Mouse (Mus musculus) MEL (cell line): Measurements from ENCODE around the gene Fam50a. TPM values are rescaled to one million over a fixed set of nuclear protein-coding genes. Genes with fewer than 3 reads are reported as not detected.

Experiments
- DNase-seq: peaks from one replicate; pipeline ENCODE4 v3.0.0; 2011; ENCODE audit warnings: low read depth, low spot score
- H3K27ac ChIP-seq: 2 replicates; pipeline ENCODE4 v1.5.1; 2012; ENCODE audit warnings: low read depth, mild to moderate bottlenecking, control low read depth, low read length, moderate library complexity; ENCODE audit not compliant: control insufficient read depth
- H3K27me3 ChIP-seq, 2 experiments: fragments of 150-350 bp in 1 of 2; sonication (generic) in 1 of 2; 2 replicates each; pipeline ENCODE4 v1.6.1; 2012; ENCODE audit warnings: low read length in 2 of 2, mild to moderate bottlenecking in 2 of 2, improper control_type of control experiment in 1 of 2, moderate library complexity in 1 of 2; ENCODE audit not compliant: insufficient read depth in 2 of 2, control insufficient read depth in 1 of 2
- H3K36me3 ChIP-seq, 2 experiments: 2 replicates each; pipeline ENCODE4 v1.6.1; 2012 to 2014; ENCODE audit warnings: low read length in 2 of 2, improper control_type of control experiment in 1 of 2, inconsistent platforms in 1 of 2, mild to moderate bottlenecking in 1 of 2; ENCODE audit not compliant: insufficient read depth in 2 of 2, control insufficient read depth in 1 of 2
- H3K4me1 ChIP-seq, 2 experiments: fragments of 150-350 bp in 1 of 2; sonication (generic) in 1 of 2; 2 replicates each; pipeline ENCODE4 v1.6.1; 2012; ENCODE audit warnings: low read length in 2 of 2, improper control_type of control experiment in 1 of 2, mild to moderate bottlenecking in 1 of 2; ENCODE audit not compliant: insufficient read depth in 2 of 2, control insufficient read depth in 1 of 2
- H3K4me3 ChIP-seq, 2 experiments: fragments of 150-350 bp in 1 of 2; sonication (generic) in 1 of 2; 2 replicates each; pipeline ENCODE4 v1.5.1; 2012; ENCODE audit warnings: low read depth in 2 of 2, low read length in 2 of 2, mild to moderate bottlenecking in 2 of 2, moderate library complexity in 2 of 2, control low read depth in 1 of 2, improper control_type of control experiment in 1 of 2; ENCODE audit not compliant: control insufficient read depth in 1 of 2, insufficient read depth in 1 of 2
- H3K79me2 ChIP-seq: 2 replicates; pipeline ENCODE4 v1.6.1; 2012; ENCODE audit warnings: mild to moderate bottlenecking, low read length, moderate library complexity; ENCODE audit not compliant: control insufficient read depth, poor library complexity, insufficient read depth
- H3K9ac ChIP-seq: 2 replicates; pipeline ENCODE4 v1.6.1; 2012; ENCODE audit warnings: low read depth, mild to moderate bottlenecking, control low read depth, low read length, moderate library complexity; ENCODE audit not compliant: control insufficient read depth, poor library complexity, severe bottlenecking
- H3K9me3 ChIP-seq: fragments of 150-350 bp; sonication (generic); replicated peaks from 2 replicates; pipeline ENCODE4 v1.6.1; 2012; ENCODE audit warnings: mild to moderate bottlenecking, low read length, improper control_type of control experiment, moderate library complexity; ENCODE audit not compliant: insufficient read depth
- BHLHE40 ChIP-seq: IDR thresholded peaks from 2 replicates; pipeline ENCODE4 v1.6.1; 2012; ENCODE audit warnings: low read depth, mild to moderate bottlenecking, inconsistent platforms, low read length, improper control_type of control experiment, borderline replicate concordance
- CHD1 ChIP-seq: IDR thresholded peaks from 2 replicates; pipeline ENCODE4 v1.6.1; 2012; ENCODE audit warnings: low read depth, mild to moderate bottlenecking, inconsistent platforms, low read length, improper control_type of control experiment
- CHD2 ChIP-seq: IDR thresholded peaks from 2 replicates; pipeline ENCODE4 v1.6.1; 2011; ENCODE audit warnings: low read length, improper control_type of control experiment
- CTCF ChIP-seq, 3 experiments: IDR thresholded peaks in 2 of 3; conservative IDR thresholded peaks in 1 of 3; 2 replicates each; pipeline ENCODE4 v1.5.1; 2011 to 2012; ENCODE audit warnings: low read length in 3 of 3, low read depth in 2 of 3, mild to moderate bottlenecking in 2 of 3, improper control_type of control experiment in 1 of 3, inconsistent platforms in 1 of 3, mixed read lengths in 1 of 3, moderate library complexity in 1 of 3; ENCODE audit not compliant: control insufficient read depth in 1 of 3, insufficient read depth in 1 of 3, poor library complexity in 1 of 3, severe bottlenecking in 1 of 3
- E2F4 ChIP-seq: IDR thresholded peaks from 2 replicates; pipeline ENCODE4 v1.6.1; 2011; ENCODE audit warnings: low read depth, low read length, improper control_type of control experiment, borderline replicate concordance
- ELF1 ChIP-seq: IDR thresholded peaks from 2 replicates; pipeline ENCODE4 v1.6.1; 2014; ENCODE audit warnings: low read depth, mild to moderate bottlenecking, inconsistent platforms, low read length, improper control_type of control experiment, moderate library complexity
- EP300 ChIP-seq, 2 experiments: IDR thresholded peaks; 2 replicates each; pipeline ENCODE4 v1.6.1; 2011; ENCODE audit warnings: improper control_type of control experiment in 2 of 2, low read length in 2 of 2, low read depth in 1 of 2, mild to moderate bottlenecking in 1 of 2
- GABPA ChIP-seq: IDR thresholded peaks from 2 replicates; pipeline ENCODE4 v1.6.1; 2012; ENCODE audit warnings: low read depth, mild to moderate bottlenecking, inconsistent platforms, low read length, improper control_type of control experiment, moderate library complexity
- GATA1 ChIP-seq: IDR thresholded peaks from 2 replicates; pipeline ENCODE4 v1.6.1; 2011; ENCODE audit warnings: low read depth, low read length, improper control_type of control experiment
- HCFC1 ChIP-seq: IDR thresholded peaks from 2 replicates; pipeline ENCODE4 v1.6.1; 2012; ENCODE audit warnings: low read depth, mild to moderate bottlenecking, inconsistent platforms, low read length, improper control_type of control experiment, moderate library complexity
- JUND ChIP-seq: IDR thresholded peaks from 2 replicates; pipeline ENCODE4 v1.6.1; 2011; ENCODE audit warnings: low read depth, mild to moderate bottlenecking, improper control_type of control experiment, low read length
- KAT2A ChIP-seq: conservative IDR thresholded peaks from 2 replicates; pipeline ENCODE4 v1.6.1; 2012; ENCODE audit warnings: low read depth, low read length, improper control_type of control experiment, inconsistent platforms
- MAFK ChIP-seq: IDR thresholded peaks from 2 replicates; pipeline ENCODE4 v1.6.1; 2011; ENCODE audit warnings: low read depth, mild to moderate bottlenecking, low read length, improper control_type of control experiment, borderline replicate concordance
- MAX ChIP-seq: IDR thresholded peaks from 2 replicates; pipeline ENCODE4 v1.6.1; 2011; ENCODE audit warnings: low read length, improper control_type of control experiment
- MAZ ChIP-seq: IDR thresholded peaks from 2 replicates; pipeline ENCODE4 v1.6.1; 2012; ENCODE audit warnings: low read depth, mild to moderate bottlenecking, inconsistent platforms, low read length, improper control_type of control experiment
- MXI1 ChIP-seq: IDR thresholded peaks from 2 replicates; pipeline ENCODE4 v1.6.1; 2011; ENCODE audit warnings: mild to moderate bottlenecking, low read depth, low read length, improper control_type of control experiment
- MYB ChIP-seq: IDR thresholded peaks from 2 replicates; pipeline ENCODE4 v1.6.1; 2011; ENCODE audit warnings: mild to moderate bottlenecking, low read depth, low read length, improper control_type of control experiment
- NELFE ChIP-seq: IDR thresholded peaks from 2 replicates; pipeline ENCODE4 v1.6.1; 2011; ENCODE audit warnings: low read depth, low read length, improper control_type of control experiment
- NRF1 ChIP-seq: IDR thresholded peaks from 2 replicates; pipeline ENCODE4 v1.6.1; 2014; ENCODE audit warnings: low read depth, mild to moderate bottlenecking, inconsistent platforms, low read length, improper control_type of control experiment, moderate library complexity; ENCODE audit not compliant: poor library complexity, insufficient read depth, severe bottlenecking
- POLR2A ChIP-seq, 2 experiments: IDR thresholded peaks; 2 replicates each; pipeline ENCODE4 v1.6.1; 2011 to 2012; ENCODE audit warnings: low read length in 2 of 2, mild to moderate bottlenecking in 2 of 2, control low read depth in 1 of 2, improper control_type of control experiment in 1 of 2, low read depth in 1 of 2, moderate library complexity in 1 of 2; ENCODE audit not compliant: control insufficient read depth in 1 of 2, insufficient read depth in 1 of 2, poor library complexity in 1 of 2
- POLR2AphosphoS2 ChIP-seq: IDR thresholded peaks from 2 replicates; pipeline ENCODE4 v1.6.1; 2011; ENCODE audit warnings: low read length, improper control_type of control experiment
- POLR2AphosphoS5 ChIP-seq: IDR thresholded peaks from 2 replicates; pipeline ENCODE4 v1.6.1; 2012; ENCODE audit warnings: low read depth, borderline replicate concordance, mild to moderate bottlenecking, inconsistent platforms, low read length, moderate library complexity, mixed read lengths
- RAD21 ChIP-seq: IDR thresholded peaks from 2 replicates; pipeline ENCODE4 v1.6.1; 2011; ENCODE audit warnings: mild to moderate bottlenecking, low read depth, low read length, improper control_type of control experiment
- RCOR1 ChIP-seq: IDR thresholded peaks from 2 replicates; pipeline ENCODE4 v1.6.1; 2012; ENCODE audit warnings: low read depth, mild to moderate bottlenecking, inconsistent platforms, low read length, improper control_type of control experiment
- SIN3A ChIP-seq: IDR thresholded peaks from 2 replicates; pipeline ENCODE4 v1.6.1; 2012; ENCODE audit warnings: low read length, improper control_type of control experiment, inconsistent platforms
- TAL1 ChIP-seq: IDR thresholded peaks from 2 replicates; pipeline ENCODE4 v1.6.1; 2012; ENCODE audit warnings: mild to moderate bottlenecking, inconsistent platforms, low read length, moderate library complexity, mixed read lengths
- TBP ChIP-seq: IDR thresholded peaks from 2 replicates; pipeline ENCODE4 v1.8.0; 2011; ENCODE audit warnings: low read depth, low read length, improper control_type of control experiment
- TCF12 ChIP-seq: IDR thresholded peaks from 2 replicates; pipeline ENCODE4 v1.6.1; 2014; ENCODE audit warnings: low read depth, mild to moderate bottlenecking, inconsistent platforms, low read length, improper control_type of control experiment, moderate library complexity
- UBTF ChIP-seq: IDR thresholded peaks from 2 replicates; pipeline ENCODE4 v1.6.1; 2012; ENCODE audit warnings: low read depth, mild to moderate bottlenecking, inconsistent platforms, low read length, improper control_type of control experiment, moderate library complexity, borderline replicate concordance; ENCODE audit not compliant: insufficient read depth
- USF1 ChIP-seq: IDR thresholded peaks from 2 replicates; pipeline ENCODE4 v1.6.1; 2014; ENCODE audit warnings: low read depth, mild to moderate bottlenecking, inconsistent platforms, low read length, improper control_type of control experiment, moderate library complexity
- USF2 ChIP-seq, 2 experiments: IDR thresholded peaks; 2 replicates each; pipeline ENCODE4 v1.6.1; 2011 to 2012; ENCODE audit warnings: improper control_type of control experiment in 2 of 2, low read length in 2 of 2, borderline replicate concordance in 1 of 2, inconsistent platforms in 1 of 2, low read depth in 1 of 2, mild to moderate bottlenecking in 1 of 2; ENCODE audit not compliant: insufficient read depth in 1 of 2
- ZC3H11A ChIP-seq: IDR thresholded peaks from 2 replicates; pipeline ENCODE4 v1.6.1; 2012; ENCODE audit warnings: low read depth, mild to moderate bottlenecking, inconsistent platforms, low read length, improper control_type of control experiment
- ZKSCAN1 ChIP-seq: IDR thresholded peaks from 2 replicates; pipeline ENCODE4 v1.6.1; 2012; ENCODE audit warnings: low read depth, mild to moderate bottlenecking, inconsistent platforms, low read length, improper control_type of control experiment, moderate library complexity
- ZMIZ1 ChIP-seq: IDR thresholded peaks from 2 replicates; pipeline ENCODE4 v1.6.1; 2012; ENCODE audit warnings: low read depth, mild to moderate bottlenecking, inconsistent platforms, low read length, improper control_type of control experiment, moderate library complexity
- ZNF384 ChIP-seq: IDR thresholded peaks from 2 replicates; pipeline ENCODE4 v1.6.1; 2012; ENCODE audit warnings: low read depth, mild to moderate bottlenecking, inconsistent platforms, low read length, improper control_type of control experiment
- polyA plus RNA-seq, 2 experiments: library from polyadenylated mRNA; stranded (reverse) in 1 of 2; unstranded in 1 of 2; fragments of >175 nt in 1 of 2; fragments of >200 nt in 1 of 2; gene quantifications; 2 replicates each; pipeline versions ENCODE4 v1.2.1 to v1.2.4; 2012; ENCODE audit warnings: low replicate concordance in 2 of 2, low read depth in 1 of 2; ENCODE audit not compliant: insufficient read length in 2 of 2, insufficient read depth in 1 of 2, missing spikeins in 1 of 2
- total RNA-seq: library from RNA; depleted of rRNA; stranded (reverse); fragments of 300-350 nt; gene quantifications from 2 replicates; pipeline ENCODE4 v1.2.3, GENCODE M21; 2012

Gene Fam50a
- total and polyA plus RNA-seq, 3 experiments, result 46.3 to 107 (median 64.8) TPM

DNA sequence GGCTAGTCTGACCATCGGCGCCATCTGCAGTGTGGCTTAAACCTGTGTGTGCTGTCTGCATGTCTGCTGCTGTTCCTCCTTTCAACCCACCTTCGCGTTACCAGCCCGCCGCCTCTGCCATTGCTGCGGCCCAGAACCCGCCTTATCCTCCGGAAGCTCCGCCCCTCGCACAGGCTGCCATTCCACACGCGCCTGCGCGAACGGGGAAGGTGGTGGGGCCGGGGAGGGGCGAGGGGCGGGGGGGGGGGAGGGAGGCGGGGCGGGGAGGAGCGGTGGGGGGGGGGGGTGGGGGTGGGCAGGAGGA, 40.6 kb downstream of the Fam50a start, which contains the start of gene Lage3:
Gene Lage3, minus strand, starts transcription at position 152 of the 304 bp plus-strand sequence.
- Histone ChIP-seq H3K27ac (peak within 1 kb of the TSS; percentile 45), H3K79me2 (peaks cover 5% of the 10 kb centered on the region; the same call in 1 of the 2 replicates), H3K36me3 (peaks cover 0 to 2% of the 10 kb centered on the region in 2 experiments; a peak in 1 of 4 replicates), H3K9me3 (no peaks in the 10 kb centered on the region), H3K4me3 (peak within 1 kb of the TSS; percentile 91 to 92), H3K9ac (peak within 1 kb of the TSS; percentile 91), H3K27me3 (no peaks in the 10 kb centered on the region), H3K4me1 (peaks cover 0 to 3% of the 10 kb centered on the region in 2 experiments; a peak in 2 of 4 replicates)
- peak; percentile 81 for DNase-seq
- TF ChIP-seq E2F4 (no peak), CTCF (IDR thresholded peaks at IDR 0.05 in 2 of 3, conservative IDR thresholded peaks at IDR 0.05 in 1 of 3; ENCODE audit: control insufficient read depth in 1 of 3, insufficient read depth in 1 of 3, low read depth in 2 of 3, low read length in 3 of 3, poor library complexity in 1 of 3, severe bottlenecking in 1 of 3) (no peak), BHLHE40 (no peak), POLR2AphosphoS5 (no peak), POLR2A (IDR thresholded peaks at IDR 0.05; ENCODE audit: control insufficient read depth in 1 of 2, insufficient read depth in 1 of 2, low read depth in 1 of 2, low read length in 2 of 2, poor library complexity in 1 of 2) (peak; percentile 59 to 72), KAT2A (no peak), ZMIZ1 (0 out of 2 replicates have a peak, but pooled peaks have one; percentile 37), POLR2AphosphoS2 (peak; percentile 65; the same call in 1 of the 2 replicates), NELFE (peak; percentile 61), MYB (no peak), CHD1 (no peak), RAD21 (no peak), JUND (no peak), MAX (no peak), UBTF (no peak), USF2 (IDR thresholded peaks at IDR 0.05; ENCODE audit: borderline replicate concordance in 1 of 2, insufficient read depth in 1 of 2, low read depth in 1 of 2, low read length in 2 of 2) (no peak), TAL1 (no peak), TBP (0 out of 2 replicates have a peak, but pooled peaks have one; percentile 23), SIN3A (peak; percentile 42), MAFK (no peak), GATA1 (no peak), USF1 (no peak), RCOR1 (no peak), MAZ (no peak; the same call in 1 of the 2 replicates), MXI1 (peak; percentile 37; the same call in 1 of the 2 replicates), ELF1 (0 out of 2 replicates have a peak, but pooled peaks have one; percentile 23), ZC3H11A (no peak), CHD2 (no peak), NRF1 (peak; percentile 70), GABPA (no peak), ZKSCAN1 (no peak), EP300 (IDR thresholded peaks at IDR 0.05; ENCODE audit: low read depth in 1 of 2, low read length in 2 of 2) (no peak), HCFC1 (peak; percentile 49; the same call in 1 of the 2 replicates), TCF12 (no peak), ZNF384 (no peak)
